Mouse (Mus musculus) liver, embryonic 14.5 days (tissue): ENCODE measurements around the gene Rps6kc1. TPM values are rescaled to one million over a fixed set of nuclear protein-coding genes. Genes with fewer than 3 reads are reported as not detected.

Source experiments
- ATAC-seq: fragments of 200-750 bp; cut with Nextera tagmentation; 2 replicates; pipeline ENCODE4 v1.8.0; 2017; ENCODE audit warnings: moderate number of reproducible peaks, mild to moderate bottlenecking, moderate library complexity; ENCODE audit not compliant: insufficient read depth
- DNase-seq, 3 experiments: peaks; one replicate each; pipeline ENCODE4 v3.0.0-alpha.2; 2012 to 2013; ENCODE audit warnings: low read depth in 3 of 3, low spot score in 3 of 3
- H3K27ac ChIP-seq: fragments of 300-500 bp; sonication (generic); 2 replicates; pipeline ENCODE4 v1.5.1; 2014; ENCODE audit warnings: moderate library complexity, mild to moderate bottlenecking, control low read depth, inconsistent platforms
- H3K27me3 ChIP-seq: fragments of 300-500 bp; sonication (generic); 2 replicates; pipeline ENCODE4 v1.6.1; 2014; ENCODE audit warnings: mild to moderate bottlenecking, low read length, moderate library complexity; ENCODE audit not compliant: control insufficient read depth, insufficient read depth
- H3K36me3 ChIP-seq: fragments of 300-500 bp; sonication (generic); replicated peaks from 2 replicates; pipeline ENCODE4 v1.6.1; 2014; ENCODE audit warnings: low read depth; ENCODE audit not compliant: control insufficient read depth, insufficient read depth
- H3K4me1 ChIP-seq, 2 experiments: fragments of 200-500 bp in 1 of 2; fragments of 300-500 bp in 1 of 2; sonication (generic) in 1 of 2; replicated peaks; 2 replicates each; pipeline ENCODE4 v1.6.1; 2012 to 2014; ENCODE audit warnings: antibody characterized with exemption in 1 of 2, inconsistent platforms in 1 of 2, low read length in 1 of 2; ENCODE audit not compliant: control insufficient read depth in 2 of 2, insufficient read depth in 2 of 2
- H3K4me2 ChIP-seq: fragments of 300-500 bp; sonication (generic); 2 replicates; pipeline ENCODE4 v1.6.1; 2014; ENCODE audit warnings: low read depth, mild to moderate bottlenecking, control low read depth, moderate library complexity
- H3K4me3 ChIP-seq, 2 experiments: fragments of 200-500 bp in 1 of 2; fragments of 300-500 bp in 1 of 2; sonication (generic) in 1 of 2; 2 replicates each; pipeline ENCODE4 v1.5.1; 2012 to 2014; ENCODE audit warnings: low read depth in 2 of 2, low read length in 2 of 2, mild to moderate bottlenecking in 2 of 2, control low read depth in 1 of 2, inconsistent platforms in 1 of 2, moderate library complexity in 1 of 2; ENCODE audit not compliant: insufficient read depth in 1 of 2
- H3K9ac ChIP-seq: fragments of 300-500 bp; sonication (generic); replicated peaks from 2 replicates; pipeline ENCODE4 v1.6.1; 2014; ENCODE audit warnings: mild to moderate bottlenecking, control low read depth, moderate library complexity
- H3K9me3 ChIP-seq: fragments of 300-500 bp; sonication (generic); 2 replicates; pipeline ENCODE4 v1.6.1; 2016; ENCODE audit warnings: low read length, mixed read lengths; ENCODE audit not compliant: control insufficient read depth
- CTCF ChIP-seq: IDR thresholded peaks from 2 replicates; pipeline ENCODE4 v1.5.1; 2016; ENCODE audit warnings: antibody characterized with exemption, low read depth, control low read depth
- EP300 ChIP-seq: IDR thresholded peaks from 2 replicates; pipeline ENCODE4 v1.6.1; 2016; ENCODE audit warnings: antibody characterized with exemption, low read depth
- WGBS: fragments of 180-500 bp; shearing (Covaris S2); extraction: QIAGEN DNeasy Blood & Tissue Kit; methylation state at CpG from one replicate; pipeline ENCODE4 v1.1.7; 2014; ENCODE audit not compliant: insufficient replicate concordance; 5-methylcytosine and 5-hydroxymethylcytosine counted together
- polyA plus RNA-seq, 2 experiments: library from polyadenylated mRNA; depleted of rRNA in 1 of 2; stranded (reverse) in 1 of 2; unstranded in 1 of 2; fragments of >200 nt; fragmentation: Nextera tagmentation in 1 of 2; extraction: Ambion mirVana in 1 of 2; gene quantifications; 2 replicates each; pipeline versions ENCODE4 v1.2.1 to v1.2.3; 2012 to 2014

Gene Rps6kc1
- polyA plus RNA-seq, 2 experiments: 1.9 to 3.5 TPM

GRCm38 (mm10) chr1:190875751-190876150 is 35.8 kb downstream of the Rps6kc1 start:
- Histone ChIP-seq H3K4me2 (no peak overlapping the region), H3K9ac (no peak overlapping the region), H3K9me3 (no peaks in the 10 kb centered on the region), H3K4me1 (peaks cover 0 to 4% of the 10 kb centered on the region in 2 experiments; a peak in 1 of 4 replicates), H3K27me3 (no peaks in the 10 kb centered on the region), H3K4me3 (no peak overlapping the region), H3K27ac (no peak overlapping the region), H3K36me3 (no peaks in the 10 kb centered on the region)
- DNase-seq: no peak
- ATAC-seq: no peak
- no peak for TF ChIP-seq EP300
- no peak for TF ChIP-seq CTCF
- 79% methylated on average over 6 of the region's 6 CpGs for WGBS

- Histone ChIP-seq H3K27me3 (no peaks in the 10 kb centered on the region), H3K4me2 (no peak overlapping the region), H3K4me3 (no peak overlapping the region), H3K27ac (no peak overlapping the region), H3K9me3 (no peaks in the 10 kb centered on the region), H3K9ac (no peak overlapping the region), H3K36me3 (no peaks in the 10 kb centered on the region), H3K4me1 (peaks cover 0 to 4% of the 10 kb centered on the region in 2 experiments; a peak in 1 of 4 replicates)
- ATAC-seq (no peak), DNase-seq (no peak)
- 20% methylated on average over 4 of the region's 4 CpGs for whole genome bisulfite sequencing
- no peak for TF ChIP-seq EP300
- TF ChIP-seq CTCF: no peak
Observed at GRCm38 (mm10) chr1:190875089-190875488, 36.5 kb downstream of the Rps6kc1 start.

GRCm38 (mm10) chr1:190871068-190871467 is 40.5 kb downstream of the Rps6kc1 start:
- Histone ChIP-seq H3K4me1 (0 out of 4 replicates have a peak, but pooled peaks cover 0 to 4% of the 10 kb centered on the region in 2 experiments), H3K4me2 (no peak overlapping the region), H3K9me3 (no peaks in the 10 kb centered on the region), H3K27ac (no peak overlapping the region), H3K9ac (no peak overlapping the region), H3K36me3 (no peaks in the 10 kb centered on the region), H3K4me3 (no peak overlapping the region), H3K27me3 (no peaks in the 10 kb centered on the region)
- DNase-seq (no peak), ATAC-seq (no peak)
- no peak for TF ChIP-seq EP300
- no peak for TF ChIP-seq CTCF
- WGBS: 83% methylated on average over 12 of the region's 12 CpGs

GRCm38 (mm10) chr1:190869996-190870395 is 41.6 kb downstream of the Rps6kc1 start:
- no peak overlapping the region for H3K4me2 ChIP-seq
- no peak overlapping the region for H3K27ac ChIP-seq
- H3K4me3 ChIP-seq: no peak overlapping the region
- DNase-seq (no peak), ATAC-seq (no peak)
- no peaks in the 10 kb centered on the region for H3K9me3 ChIP-seq
- H3K36me3 ChIP-seq: no peaks in the 10 kb centered on the region
- no peaks in the 10 kb centered on the region for H3K27me3 ChIP-seq
- H3K9ac ChIP-seq: no peak overlapping the region
- H3K4me1 ChIP-seq: 0 out of 4 replicates have a peak, but pooled peaks cover 0 to 4% of the 10 kb centered on the region in 2 experiments
- 71% methylated on average over 4 of the region's 4 CpGs for WGBS
- TF ChIP-seq CTCF (no peak), EP300 (no peak)

GRCm38 (mm10) chr1:190868790-190869189 is 42.8 kb downstream of the Rps6kc1 start:
- Histone ChIP-seq H3K27me3 (no peaks in the 10 kb centered on the region), H3K9ac (no peak overlapping the region), H3K27ac (no peak overlapping the region), H3K9me3 (no peaks in the 10 kb centered on the region), H3K36me3 (no peaks in the 10 kb centered on the region), H3K4me1 (0 out of 4 replicates have a peak, but pooled peaks cover 0 to 4% of the 10 kb centered on the region in 2 experiments), H3K4me3 (no peak overlapping the region), H3K4me2 (no peak overlapping the region)
- DNase-seq: no peak
- ATAC-seq: no peak
- 64% methylated on average over 3 of the region's 3 CpGs for WGBS
- no peak for TF ChIP-seq EP300
- TF ChIP-seq CTCF: no peak
